Mouse (Mus musculus): ENCODE data around the gene Lmbr1l.

The Lmbr1l gene
- long read RNA-seq, experiment 1, partial matches to known transcripts, result 0 of 1 reads
- long read RNA-seq, experiment 1, other reads (novel, unspliced or antisense), result 1 of 1 reads
- long read RNA-seq, experiment 2, result 0 reads

DNA sequence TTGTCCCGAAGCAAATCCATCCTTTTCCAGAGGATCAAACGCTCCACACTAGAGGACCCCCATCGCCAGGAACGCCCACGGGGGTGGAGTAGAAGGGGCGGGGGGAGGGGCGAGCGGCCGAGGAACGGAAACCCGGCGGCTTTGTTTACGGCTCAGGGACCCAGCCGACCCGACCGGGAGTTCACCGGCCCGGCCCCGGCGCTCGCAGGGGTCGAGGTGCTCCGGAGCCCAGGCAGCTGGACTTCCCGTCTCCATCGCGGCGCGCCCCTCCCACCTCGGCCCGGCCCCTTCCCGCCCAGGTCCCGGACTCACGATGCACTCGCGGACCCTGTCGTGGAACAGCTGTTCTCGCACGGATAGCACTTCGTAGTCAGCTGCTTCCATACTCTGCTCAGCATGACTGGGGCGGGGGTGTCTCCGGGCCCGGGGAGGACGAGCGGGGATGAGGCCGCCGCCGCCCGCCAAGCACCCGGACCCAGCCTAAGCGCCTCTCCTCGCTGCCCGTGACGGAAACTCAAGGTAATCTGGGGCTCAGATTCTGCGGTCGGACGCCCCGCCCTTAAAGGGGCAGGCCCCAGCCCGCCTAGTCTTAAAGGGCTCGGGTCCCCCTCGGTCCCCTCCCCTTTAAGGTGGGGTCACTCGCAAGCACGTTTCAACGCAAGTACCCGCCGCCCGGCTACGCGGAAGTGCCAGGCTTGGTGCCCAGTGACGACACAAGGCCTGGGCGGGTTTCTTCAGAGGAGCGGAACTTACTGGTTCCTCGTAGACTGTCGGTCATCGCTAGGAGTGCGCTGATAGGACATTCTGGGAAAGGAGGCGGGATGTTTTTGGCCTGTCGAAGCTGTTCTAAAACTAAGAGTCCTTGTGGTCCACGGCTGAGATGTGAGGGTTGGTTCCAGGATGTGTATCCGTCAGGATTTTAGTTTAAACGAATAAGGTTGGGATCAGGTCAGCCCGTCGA, at the start of gene Lmbr1l:
Gene Lmbr1l (minus strand): TSS at position 694 of the 961 bp plus-strand sequence.
- intact Hi-C loops (cut with DNase I), result no loop called here

DNA sequence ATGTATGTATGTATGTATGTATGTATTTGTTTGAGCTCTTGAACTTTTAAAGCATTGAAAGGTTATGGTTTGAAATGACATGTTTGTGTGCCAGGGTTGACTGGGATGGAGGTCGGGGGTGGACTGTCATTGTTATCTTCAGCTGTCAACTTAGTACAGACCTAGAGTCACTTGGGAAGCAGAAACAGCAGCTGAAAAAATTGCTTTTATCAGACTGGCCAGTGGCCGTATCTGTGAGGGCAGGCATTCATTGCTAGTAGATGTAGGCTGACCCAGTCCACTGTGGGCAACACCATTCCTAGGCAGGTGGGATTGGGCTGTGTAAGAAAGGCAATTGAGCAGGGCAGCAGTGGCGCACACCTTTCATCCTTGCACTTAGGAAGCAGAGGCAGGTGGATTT, 41.5 kb upstream of the Lmbr1l start:
- intact Hi-C loops (cut with DNase I), result no loop called here

DNA sequence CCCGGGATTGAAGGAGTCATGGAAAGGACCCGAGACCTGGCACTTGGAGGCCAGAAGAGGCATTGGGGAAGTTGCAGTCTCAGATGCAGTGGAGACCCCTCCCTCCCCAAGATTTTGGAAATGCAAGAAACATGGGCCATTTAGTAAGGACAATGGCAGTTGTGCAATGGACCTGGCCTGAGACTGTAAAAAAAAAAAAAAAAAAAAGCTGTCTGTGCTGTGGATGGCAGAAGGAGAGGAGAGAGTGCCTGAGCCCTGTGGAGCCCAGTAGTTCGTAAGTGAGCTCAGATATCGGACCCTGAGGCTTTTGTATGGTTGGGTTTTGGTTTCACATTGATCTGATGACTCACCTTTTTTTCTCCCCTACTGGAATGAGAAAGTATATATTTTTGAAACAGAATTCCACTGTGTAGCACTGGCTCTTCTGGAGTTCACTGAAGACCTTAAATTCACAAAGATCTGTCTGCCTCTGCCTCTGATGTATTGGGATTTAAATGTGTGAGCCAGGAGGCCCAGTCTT, 40.9 kb upstream of the Lmbr1l start:
- intact Hi-C loops (cut with DNase I), result no loop called here

DNA sequence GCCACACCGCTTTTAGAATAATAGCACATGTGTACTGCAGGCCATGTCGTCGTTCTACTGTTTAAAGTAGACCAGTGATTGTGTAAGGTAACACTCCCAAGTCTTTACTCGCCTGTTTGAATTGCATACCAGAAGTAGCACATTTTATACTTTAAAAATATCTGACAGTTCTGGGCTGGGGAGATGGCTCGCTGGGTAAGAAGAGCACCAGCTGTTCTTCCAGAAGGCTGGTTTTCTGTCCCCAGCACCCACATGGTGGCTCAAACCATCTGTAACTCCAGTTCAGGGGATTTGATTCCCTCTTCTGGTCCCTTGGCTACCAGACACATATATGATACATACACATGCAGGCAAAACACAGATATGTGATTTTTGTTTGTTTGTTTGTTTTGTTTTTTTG, 39.4 kb upstream of the Lmbr1l start:
- intact Hi-C loops (cut with DNase I), result no loop called here

DNA sequence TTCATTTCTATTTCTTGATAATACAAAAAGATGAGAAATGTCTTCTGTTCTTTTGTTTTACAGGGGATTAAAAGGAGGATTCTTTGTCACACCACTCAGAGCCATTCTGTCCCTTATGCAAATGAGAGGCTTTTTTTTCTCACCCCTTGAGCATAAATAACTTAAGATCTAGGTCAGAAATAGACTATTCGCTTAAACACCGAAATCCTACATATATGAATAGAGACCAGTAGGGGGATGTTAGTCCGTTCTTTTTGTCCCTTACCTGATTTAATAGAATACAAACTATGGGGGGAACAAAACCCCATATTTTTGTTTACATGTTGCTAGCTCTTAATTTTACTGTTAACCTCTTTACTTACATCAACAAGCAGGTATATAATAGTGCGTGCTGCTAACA, 38.0 kb upstream of the Lmbr1l start:
- intact Hi-C loops (cut with DNase I), result no loop called here

DNA sequence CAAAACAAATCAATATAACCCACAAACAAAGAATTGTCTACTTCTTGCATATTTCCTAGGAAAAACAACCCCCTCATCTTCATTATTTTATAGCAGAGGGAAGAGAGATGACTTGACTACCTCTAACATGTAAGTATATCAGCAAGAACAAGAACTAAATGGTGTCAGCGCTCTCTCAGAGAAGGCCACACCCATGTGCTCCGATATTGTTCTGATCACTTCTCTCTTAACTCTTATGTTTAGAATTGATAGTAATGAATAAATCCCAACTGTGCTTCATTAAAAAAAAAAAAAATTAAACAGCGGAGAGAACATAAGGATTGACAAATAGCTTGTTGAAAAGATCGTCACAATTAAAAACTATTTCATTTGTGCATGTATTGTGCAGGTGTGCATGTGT, 37.3 kb upstream of the Lmbr1l start:
- intact Hi-C loops (cut with DNase I), result no loop called here

DNA sequence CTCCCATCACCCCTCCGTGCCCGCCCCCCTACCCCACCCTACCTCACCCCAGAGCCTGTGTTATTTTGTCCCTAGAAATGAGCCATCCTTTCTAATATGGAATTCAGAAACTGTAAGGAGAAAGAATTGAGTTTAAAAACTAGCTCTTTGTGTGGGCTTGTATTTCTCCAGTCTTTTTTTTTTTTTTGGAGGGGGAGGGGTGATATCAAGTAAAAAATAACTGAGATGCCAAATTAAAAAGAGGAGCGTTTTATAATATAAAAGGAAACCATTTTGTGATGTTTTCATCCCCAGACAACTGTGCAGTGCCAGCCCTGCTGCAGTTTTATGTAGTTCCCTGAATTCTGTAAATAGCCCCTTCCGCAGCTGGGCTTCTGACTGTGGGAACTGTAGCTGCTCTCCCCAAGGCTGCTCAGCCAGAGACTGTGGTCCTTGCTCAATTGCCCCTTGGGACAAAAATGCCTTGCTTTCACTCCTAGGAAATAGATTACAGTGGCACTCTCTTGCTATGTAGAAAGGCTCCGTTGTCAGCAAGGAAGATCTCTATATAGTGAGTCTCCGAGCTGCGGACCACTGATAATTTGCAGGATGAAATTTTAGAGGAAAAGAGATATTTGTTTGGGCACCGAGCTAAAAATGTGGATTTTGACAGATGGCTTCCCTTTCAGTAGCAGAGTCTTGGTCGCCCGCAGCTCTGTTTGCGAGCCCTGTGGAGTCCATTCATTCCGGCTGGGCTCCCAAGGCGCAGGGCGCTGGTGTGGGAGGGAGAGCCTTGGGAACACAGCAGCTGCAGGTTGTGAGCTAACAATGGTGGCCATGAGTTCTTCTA, 36.6 kb upstream of the Lmbr1l start:
- intact Hi-C loops (cut with DNase I), result loop anchor here (5.0 kb wide), 1 partner anchor 33 kb away; no protein-coding TSS in a partner anchor

DNA sequence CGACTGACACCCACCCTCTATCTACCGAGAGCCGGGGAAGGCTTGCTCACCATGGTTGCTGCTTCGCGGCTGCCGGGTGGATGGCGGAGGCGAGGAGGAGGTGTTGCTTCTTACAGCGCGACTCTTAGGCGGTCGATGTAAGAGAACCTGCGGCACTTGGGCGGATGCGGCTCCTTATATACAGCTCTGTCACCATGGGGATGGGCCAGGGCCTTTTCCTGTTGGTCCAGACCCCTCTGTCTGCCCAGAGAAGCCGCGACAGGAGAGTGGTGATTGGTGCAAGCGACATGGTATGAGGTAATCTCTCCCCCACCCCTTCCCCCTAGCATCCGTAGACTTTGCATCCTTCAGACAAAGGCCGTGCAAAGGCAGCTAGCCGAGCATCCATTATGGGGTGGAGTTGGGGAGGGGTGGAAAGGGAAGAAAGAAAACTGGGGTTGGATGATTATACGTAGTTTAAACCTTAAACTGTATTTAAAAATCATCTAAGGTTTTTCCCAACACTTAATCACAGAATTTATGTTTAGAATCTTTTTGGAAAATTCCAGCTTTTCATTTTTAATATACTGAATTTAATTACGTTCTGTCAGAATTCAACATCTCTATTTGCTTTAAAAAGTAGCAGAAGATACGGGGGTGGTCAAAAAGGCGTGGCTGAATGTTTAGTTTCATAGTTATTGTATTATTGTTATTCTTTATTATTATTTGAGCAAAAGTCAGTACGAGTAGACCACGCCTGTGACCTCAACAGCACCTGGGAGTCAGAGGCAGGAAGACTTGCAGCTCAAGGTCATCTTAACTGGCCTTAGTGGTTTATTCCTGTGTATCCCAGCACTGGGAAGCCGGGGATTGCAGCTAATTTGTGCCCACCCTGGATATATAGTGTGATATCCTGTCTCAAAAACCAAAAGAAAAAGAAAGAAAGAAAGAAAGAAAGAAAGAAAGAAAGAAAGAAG, 35.6 kb upstream of the Lmbr1l start, which contains the start of the genes Gm49450 and Tuba1a:
Gene Gm49450 (minus strand): TSS at position 151 of the 956 bp plus-strand sequence.
Gene Tuba1a (minus strand): TSS at position 303 of the 956 bp plus-strand sequence.
- intact Hi-C loops (cut with DNase I), result loop anchor here (5.0 kb wide), 1 partner anchor 34 kb away; no protein-coding TSS in a partner anchor

DNA sequence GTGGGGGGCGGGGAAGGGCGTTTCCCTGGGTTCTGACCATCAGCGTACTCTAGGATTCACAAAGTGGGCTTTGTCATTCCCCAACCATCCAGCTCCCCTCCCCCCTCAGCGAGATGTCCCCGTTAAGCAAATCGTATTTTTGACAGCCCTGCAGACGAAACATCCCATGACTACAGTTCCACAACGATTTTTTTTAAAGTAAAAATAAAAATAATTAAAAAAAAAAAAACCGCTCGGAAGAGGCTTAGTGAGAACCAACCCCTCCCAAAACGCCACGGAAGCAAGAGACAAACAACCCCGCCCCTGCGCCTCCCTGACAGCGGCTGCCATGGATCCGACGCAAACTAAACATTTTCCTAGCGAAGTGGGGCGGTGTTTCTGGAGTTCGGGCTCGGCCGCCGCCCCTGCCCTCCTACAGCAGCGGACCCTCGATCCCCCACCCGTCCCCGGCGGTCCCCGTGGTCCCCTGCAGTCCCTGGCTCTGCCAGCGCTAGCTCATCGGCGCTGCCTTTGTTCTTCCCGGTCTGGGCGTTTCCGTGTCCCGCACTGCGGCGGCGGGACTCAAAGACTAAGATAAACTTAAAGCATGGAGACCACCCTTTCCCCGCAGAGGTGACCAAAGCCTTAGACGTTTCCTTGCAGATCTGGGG, 34.8 kb upstream of the Lmbr1l start:
- intact Hi-C loops (cut with DNase I), result loop anchor here (5.0 kb wide), 1 partner anchor 34 kb away; no protein-coding TSS in a partner anchor

DNA sequence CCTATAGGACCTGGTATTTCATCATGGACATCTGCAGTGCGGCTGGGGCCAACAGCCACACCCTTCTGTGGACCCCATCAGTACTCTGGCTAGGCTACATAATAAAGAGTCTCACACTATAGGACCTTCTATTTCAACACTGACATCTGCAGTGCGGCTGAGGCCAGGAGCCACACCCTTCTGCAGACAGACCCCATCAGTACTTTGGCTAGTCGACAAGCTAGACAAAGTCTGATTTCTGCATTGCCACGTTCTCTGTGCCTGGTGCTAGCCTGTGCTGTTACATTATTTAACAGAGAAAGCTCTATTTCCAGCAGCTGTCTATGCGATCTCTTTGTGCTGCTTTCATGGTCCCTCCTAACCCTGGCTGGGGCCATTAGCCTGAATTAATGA, 34.0 kb upstream of the Lmbr1l start:
- intact Hi-C loops (cut with DNase I), result loop anchor here (5.0 kb wide), 1 partner anchor 35 kb away; no protein-coding TSS in a partner anchor

DNA sequence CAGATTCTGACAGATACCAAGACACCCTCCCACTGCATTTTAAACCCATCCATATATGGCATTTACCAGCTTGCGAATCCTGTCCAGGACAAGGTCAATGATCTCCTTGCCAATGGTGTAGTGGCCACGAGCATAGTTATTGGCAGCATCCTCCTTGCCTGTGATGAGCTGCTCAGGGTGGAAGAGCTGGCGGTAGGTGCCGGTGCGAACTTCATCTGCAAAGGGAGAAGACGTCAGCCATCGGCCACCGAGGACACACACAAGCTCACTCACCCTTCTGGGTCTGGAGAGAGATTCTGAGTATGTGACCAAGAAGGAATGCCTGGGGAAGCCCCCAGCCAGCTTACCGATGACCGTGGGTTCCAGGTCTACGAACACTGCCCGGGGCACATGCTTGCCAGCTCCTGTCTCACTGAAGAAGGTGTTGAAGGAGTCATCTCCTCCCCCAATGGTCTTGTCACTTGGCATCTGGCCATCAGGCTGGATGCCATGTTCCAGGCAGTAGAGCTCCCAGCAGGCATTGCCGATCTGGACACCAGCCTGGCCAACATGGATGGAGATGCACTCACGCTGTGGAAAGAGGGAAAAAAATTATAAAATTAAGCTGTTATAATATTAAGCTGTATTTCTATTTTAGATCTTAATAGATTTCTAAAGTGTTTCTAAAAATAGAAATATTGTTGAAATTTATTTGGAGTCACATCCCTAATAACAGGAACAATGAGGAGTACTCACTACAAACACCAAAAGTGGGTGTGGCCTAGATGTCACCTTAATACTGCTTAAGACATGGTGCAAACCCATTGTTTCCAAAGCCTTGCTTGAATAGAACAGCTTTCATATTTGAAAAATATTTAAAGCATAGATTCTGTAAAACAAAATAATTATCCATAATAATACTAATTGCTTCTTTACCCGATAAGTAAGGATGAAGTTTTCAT, 33.4 kb upstream of the Lmbr1l start:
- intact Hi-C loops (cut with DNase I), result loop anchor here (5.0 kb wide), 1 partner anchor 36 kb away; no protein-coding TSS in a partner anchor

DNA sequence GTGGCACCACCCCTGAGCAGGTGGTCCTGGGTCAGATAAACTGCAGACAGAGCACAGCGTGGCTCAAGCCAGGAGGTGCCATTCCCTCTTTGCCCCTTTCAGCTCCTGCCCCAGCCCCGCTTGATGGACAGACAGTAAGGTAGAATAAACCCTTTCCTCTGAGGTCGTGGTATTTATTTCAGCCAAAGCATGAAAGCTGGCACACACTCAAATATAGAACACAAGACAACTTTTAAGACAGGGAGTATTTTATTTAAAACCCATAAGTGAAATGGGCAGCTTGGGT, 31.5 kb upstream of the Lmbr1l start:
- intact Hi-C loops (cut with DNase I), result no loop called here

DNA sequence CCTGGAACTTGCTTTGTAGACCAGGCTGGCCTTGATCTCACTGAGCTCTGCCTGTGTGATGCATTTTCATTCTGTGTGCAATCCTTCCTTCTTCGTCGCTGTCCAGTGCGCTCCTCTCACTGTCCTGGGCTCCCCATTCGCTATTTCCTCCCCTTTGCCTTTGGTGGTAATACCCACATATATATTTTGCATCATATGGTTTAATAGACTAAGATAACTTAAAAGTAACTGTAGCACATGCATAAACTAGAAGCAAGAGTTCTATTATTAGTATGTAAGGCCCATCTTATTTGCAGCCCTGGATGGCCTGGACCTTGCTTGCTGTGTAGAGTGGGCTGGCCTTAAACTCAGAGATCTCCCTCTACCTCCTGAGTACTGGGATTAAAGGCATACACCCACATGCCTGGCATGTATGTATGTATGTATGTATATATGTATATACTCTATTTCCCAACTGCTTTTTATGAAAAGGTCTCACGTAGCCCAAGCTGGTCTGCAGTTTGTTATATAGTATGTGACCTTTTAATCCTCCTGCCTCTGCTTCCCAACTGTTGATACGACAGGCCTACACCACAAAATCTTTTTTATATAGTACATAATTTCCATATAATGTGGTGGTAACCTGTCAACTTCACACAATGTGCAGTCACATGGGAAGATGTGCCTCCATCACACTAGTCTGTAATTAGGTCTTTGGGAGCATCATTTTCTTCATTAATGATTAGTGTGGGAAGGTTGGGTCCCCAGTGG, 31.0 kb upstream of the Lmbr1l start:
- intact Hi-C loops (cut with DNase I), result no loop called here

DNA sequence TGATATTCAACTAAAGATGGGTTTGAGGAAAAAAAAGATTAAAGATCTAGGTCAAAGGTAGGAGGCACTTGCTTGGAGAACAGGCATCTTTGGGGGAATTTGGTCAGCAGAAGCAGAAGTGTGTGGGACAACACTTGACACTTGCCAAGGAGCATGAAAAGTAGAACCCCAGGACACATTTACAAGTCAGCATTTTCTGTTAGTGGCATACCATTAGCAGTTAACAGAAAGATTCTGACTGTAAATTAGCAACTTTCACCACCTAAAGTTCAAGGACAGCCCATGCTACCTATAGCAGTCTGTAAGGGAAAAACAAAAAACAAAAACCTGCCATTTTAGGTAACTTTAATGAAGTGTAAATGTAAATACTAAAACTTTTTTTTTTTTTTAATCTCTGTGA, 30.4 kb upstream of the Lmbr1l start:
- intact Hi-C loops (cut with DNase I), result no loop called here

DNA sequence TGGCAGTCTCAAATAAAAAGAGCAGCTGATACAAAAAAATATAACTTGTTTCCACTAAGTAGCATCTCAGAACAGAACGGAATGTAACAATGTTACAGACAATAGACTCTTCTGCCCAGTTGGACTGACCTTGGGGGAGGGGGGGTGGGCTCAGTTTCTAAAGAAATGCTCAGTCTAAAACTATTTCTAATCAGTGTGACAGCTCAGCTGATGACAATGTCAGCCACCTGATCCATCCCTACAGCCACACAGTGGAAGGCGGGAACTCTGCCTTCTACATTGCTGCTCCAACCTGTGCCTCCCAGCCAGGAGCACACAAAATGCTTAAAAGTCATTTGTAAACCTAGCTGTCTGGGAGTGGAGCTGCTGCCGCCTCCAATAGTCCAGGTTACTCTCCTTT, 29.9 kb upstream of the Lmbr1l start:
- intact Hi-C loops (cut with DNase I), result no loop called here

DNA sequence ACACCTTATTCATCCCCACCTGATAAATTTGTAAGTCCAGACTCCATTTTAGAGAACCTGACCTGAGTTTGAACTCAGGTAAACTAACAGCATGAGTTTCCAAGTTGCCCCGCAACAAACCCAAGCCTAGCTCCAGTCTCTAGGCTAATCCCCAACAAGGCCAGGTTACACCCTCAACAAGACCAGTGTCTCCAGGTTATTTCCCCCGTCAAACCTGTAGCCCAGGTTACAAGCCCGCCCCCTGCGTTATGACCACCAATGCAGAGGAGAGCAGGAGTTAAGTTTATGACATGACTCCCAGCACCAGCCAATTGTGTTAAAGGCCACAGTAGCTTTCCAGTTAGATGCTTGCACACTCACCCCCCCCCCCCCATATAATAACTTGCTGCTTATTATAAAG, 25.1 kb upstream of the Lmbr1l start:
- intact Hi-C loops (cut with DNase I), result no loop called here

DNA sequence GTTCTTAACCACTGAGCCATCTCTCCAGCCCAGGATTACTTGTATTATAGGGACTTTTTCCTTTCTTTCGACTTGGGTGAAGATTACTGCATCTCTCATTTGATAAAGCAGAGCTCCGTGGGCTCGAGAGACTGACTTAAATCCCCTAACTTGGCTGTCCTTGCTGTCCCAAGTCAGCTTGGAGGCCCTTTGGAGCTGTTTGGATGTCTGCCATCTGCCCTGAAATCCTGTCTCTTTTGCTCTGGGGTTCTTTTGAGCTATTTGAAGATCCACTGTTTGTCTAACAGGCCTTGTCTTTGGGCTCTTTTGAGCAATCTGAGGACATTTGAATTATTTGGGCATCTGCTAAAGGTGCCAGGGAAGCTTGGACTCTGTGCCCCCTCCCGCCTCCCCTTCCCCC, 24.1 kb upstream of the Lmbr1l start:
- intact Hi-C loops (cut with DNase I), result no loop called here

DNA sequence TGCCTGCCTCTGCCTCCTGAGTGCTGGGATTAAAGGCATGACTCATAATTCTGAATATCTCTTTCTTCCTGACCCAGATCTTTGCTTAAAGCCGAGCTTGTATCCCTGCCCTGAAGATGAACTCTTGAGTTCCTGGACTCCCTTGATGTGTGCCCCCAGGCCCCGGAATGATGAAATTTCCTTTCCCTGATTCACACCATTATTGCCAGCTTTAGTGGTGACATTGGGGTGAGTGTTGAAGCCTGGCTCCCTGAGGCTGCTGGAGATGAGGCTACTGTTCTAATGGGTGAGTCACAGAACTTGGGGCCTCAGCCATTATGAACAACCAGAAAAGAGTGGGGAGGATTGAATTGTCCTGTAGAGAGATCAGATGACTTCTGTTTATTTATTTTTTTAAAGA, 23.5 kb upstream of the Lmbr1l start:
- intact Hi-C loops (cut with DNase I), result no loop called here

All from adrenal gland (tissue).